Mouse (Mus musculus) heart, embryonic 15.5 days (tissue): Measurements from ENCODE around the gene Lrrc29. TPM values are rescaled to one million over a fixed set of nuclear protein-coding genes. Genes with fewer than 3 reads are reported as not detected.

Experiments
- ATAC-seq: fragments of 200-750 bp; cut with Nextera tagmentation; replicated peaks from 2 replicates; pipeline ENCODE4 v1.8.0; 2017; ENCODE audit warnings: low read depth, moderate TSS enrichment; ENCODE audit not compliant: insufficient number of reproducible peaks, insufficient read depth, low FRiP score
- H3K27ac ChIP-seq: fragments of 300-500 bp; sonication (generic); 2 replicates; pipeline ENCODE4 v1.5.1; 2015; ENCODE audit warnings: mild to moderate bottlenecking, inconsistent platforms
- H3K27me3 ChIP-seq: fragments of 300-500 bp; sonication (generic); 2 replicates; pipeline ENCODE4 v1.6.1; 2015; ENCODE audit warnings: inconsistent platforms
- H3K36me3 ChIP-seq: fragments of 300-500 bp; sonication (generic); 2 replicates; pipeline ENCODE4 v1.6.1; 2015; ENCODE audit warnings: mild to moderate bottlenecking, inconsistent platforms
- H3K4me1 ChIP-seq: fragments of 300-500 bp; sonication (generic); replicated peaks from 2 replicates; pipeline ENCODE4 v1.6.1; 2015; ENCODE audit warnings: inconsistent platforms
- H3K4me2 ChIP-seq: fragments of 300-500 bp; sonication (generic); 2 replicates; pipeline ENCODE4 v1.6.1; 2015; ENCODE audit warnings: inconsistent platforms, mild to moderate bottlenecking, moderate library complexity
- H3K4me3 ChIP-seq: fragments of 300-500 bp; sonication (generic); 2 replicates; pipeline ENCODE4 v1.5.1; 2015; ENCODE audit warnings: mild to moderate bottlenecking, inconsistent platforms
- H3K9ac ChIP-seq: fragments of 300-500 bp; sonication (generic); 2 replicates; pipeline ENCODE4 v1.6.1; 2015; ENCODE audit warnings: mild to moderate bottlenecking, inconsistent platforms
- H3K9me3 ChIP-seq: fragments of 300-500 bp; sonication (generic); replicated peaks from 2 replicates; pipeline ENCODE4 v1.6.1; 2016; ENCODE audit warnings: inconsistent platforms
- WGBS: fragments of 180-500 bp; shearing (Covaris S2); methylation state at CpG from one replicate; pipeline ENCODE4 v1.1.7; 2015; ENCODE audit warnings: mixed read lengths; 5-methylcytosine and 5-hydroxymethylcytosine counted together
- polyA plus RNA-seq: library from polyadenylated mRNA; unstranded; fragments of >200 nt; fragmentation: Nextera tagmentation; extraction: Ambion mirVana; gene quantifications from 2 replicates; pipeline ENCODE4 v1.2.1, GENCODE M21; 2015

Lrrc29 gene
- polyA plus RNA-seq = 0.62 and 1.0 TPM in 2 replicates

DNA sequence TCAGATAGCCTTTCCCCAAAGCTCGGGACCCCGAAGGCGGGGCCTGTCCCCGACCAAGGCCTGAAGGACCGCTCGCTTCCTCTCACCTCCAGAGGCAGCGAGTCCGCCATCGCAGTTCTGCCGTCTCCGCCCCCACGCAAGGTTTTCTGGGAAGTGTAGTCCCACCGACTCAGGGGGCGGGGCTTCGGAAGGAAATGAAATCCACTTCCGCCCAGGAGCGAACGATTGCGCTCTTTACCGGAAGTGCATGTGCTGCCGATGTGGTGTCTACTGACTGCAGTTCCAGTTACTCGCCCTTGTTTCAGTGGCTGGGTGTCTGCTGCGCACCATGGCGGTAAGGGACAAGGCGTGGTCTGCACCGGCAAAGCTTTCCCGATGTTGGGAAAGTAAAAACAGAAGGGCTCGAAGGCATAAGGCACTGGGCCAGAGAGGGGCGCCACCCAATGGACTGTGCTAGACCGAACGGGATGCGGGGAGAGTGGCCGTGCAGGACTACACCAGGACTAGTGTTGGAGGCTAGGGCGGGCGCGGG, at the start of gene Lrrc29, which contains the start of gene Tmem208:
TSS of gene Lrrc29 (minus strand) at position 138 of the 532 bp plus-strand sequence.
TSS of gene Tmem208 (plus strand) at position 214 of the 532 bp plus-strand sequence.
- Histone ChIP-seq H3K27me3 (no peaks in the 10 kb centered on the region), H3K9me3 (no peaks in the 10 kb centered on the region), H3K9ac (peak within 1 kb of the TSS; percentile 87), H3K36me3 (peaks cover 41% of the 10 kb centered on the region), H3K4me3 (peak within 1 kb of the TSS; percentile 85), H3K4me2 (peak within 1 kb of the TSS; percentile 87), H3K27ac (peak within 1 kb of the TSS; percentile 87), H3K4me1 (peaks cover 19% of the 10 kb centered on the region)
- WGBS = under 1% methylated on average over 36 of the region's 36 CpGs
- peak; percentile 90 for ATAC-seq

DNA sequence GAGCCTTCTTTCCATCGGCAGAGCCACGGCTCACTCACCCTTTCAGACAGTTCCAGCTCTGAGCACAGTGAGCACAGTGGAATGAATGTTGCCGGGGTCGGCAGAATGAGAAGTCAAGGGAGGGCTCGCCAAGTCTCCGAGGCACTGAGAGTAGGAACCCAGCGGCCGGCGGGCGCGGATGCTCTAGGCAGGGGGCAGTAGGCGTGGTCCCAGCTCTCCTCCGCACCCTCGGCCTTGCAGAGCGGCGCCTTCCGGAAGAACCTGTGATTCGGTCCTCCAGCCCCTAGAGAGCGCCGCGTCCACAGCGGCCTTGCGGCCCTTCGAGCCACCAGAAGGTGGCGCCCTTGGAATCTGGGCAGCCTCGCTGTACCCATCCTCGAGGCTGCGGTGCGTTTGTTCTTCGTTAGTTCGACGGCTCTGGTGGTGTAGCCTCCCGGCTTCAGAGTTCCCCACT, 48.5 kb upstream of the Lrrc29 start:
- 28% methylated on average over 33 of the region's 33 CpGs for WGBS
- Histone ChIP-seq H3K4me3 (peak overlapping the region; percentile 28), H3K36me3 (no peaks in the 10 kb centered on the region), H3K27me3 (peaks cover 34% of the 10 kb centered on the region), H3K9ac (no peak overlapping the region), H3K9me3 (no peaks in the 10 kb centered on the region), H3K4me1 (peaks cover 16% of the 10 kb centered on the region), H3K27ac (no peak overlapping the region), H3K4me2 (peak overlapping the region; percentile 56)
- ATAC-seq = no peak

DNA sequence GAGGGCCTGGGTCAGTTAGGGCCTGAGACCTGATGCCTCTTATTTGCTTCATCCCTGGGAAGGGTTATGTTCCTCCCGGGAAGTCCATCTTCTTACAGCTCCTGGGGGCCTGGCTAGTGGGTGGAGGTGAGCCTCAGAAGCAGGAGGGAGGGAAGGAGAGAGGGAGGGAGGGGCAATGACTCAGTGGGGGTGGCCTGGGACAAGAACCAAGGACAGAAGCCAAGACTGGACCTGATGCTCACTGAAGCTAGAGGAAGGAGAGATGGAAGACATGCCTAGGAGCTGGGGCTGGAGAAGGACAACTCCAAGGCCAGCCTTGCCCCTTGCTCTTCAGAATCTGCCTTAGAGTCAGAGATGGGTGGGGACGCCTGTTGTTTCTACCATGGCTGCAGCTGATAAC, 47.0 kb upstream of the Lrrc29 start, which contains the start of gene Plekhg4:
TSS of gene Plekhg4 (plus strand) at position 243 of the 400 bp plus-strand sequence.
- no peak for ATAC-seq
- Histone ChIP-seq H3K4me2 (no peak within 1 kb of the TSS), H3K36me3 (no peaks in the 10 kb centered on the region), H3K9ac (no peak within 1 kb of the TSS), H3K4me1 (peaks cover 5% of the 10 kb centered on the region; the same call in 1 of the 2 replicates), H3K27ac (no peak within 1 kb of the TSS), H3K4me3 (no peak within 1 kb of the TSS), H3K9me3 (no peaks in the 10 kb centered on the region), H3K27me3 (peaks cover 35% of the 10 kb centered on the region)
- WGBS = 53% methylated on average over 2 of the region's 2 CpGs

DNA sequence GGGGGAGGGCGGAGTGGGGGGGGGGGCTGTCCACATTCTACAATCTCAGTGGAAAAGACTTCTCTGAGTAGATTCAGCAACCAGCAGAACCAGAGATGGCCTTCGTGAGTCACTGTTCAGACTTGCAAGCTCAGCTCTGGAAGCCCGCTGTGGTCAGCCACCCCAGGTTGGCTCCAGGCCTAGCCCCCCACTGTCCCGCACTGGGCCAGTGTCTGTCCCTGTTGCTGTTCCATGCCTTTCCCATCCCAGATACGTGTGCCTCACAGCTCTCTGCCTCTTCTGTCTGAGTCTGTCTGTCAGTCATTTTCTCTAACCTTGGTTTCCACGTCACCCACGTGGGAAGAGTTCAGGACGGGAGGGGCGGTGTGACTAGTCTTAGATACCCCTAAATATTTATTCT, 46.4 kb upstream of the Lrrc29 start:
- WGBS = 76% methylated on average over 8 of the region's 9 CpGs
- peaks cover 5% of the 10 kb centered on the region; the same call in 1 of the 2 replicates for H3K4me1 ChIP-seq
- H3K27me3 ChIP-seq = peaks cover 32% of the 10 kb centered on the region
- H3K9ac ChIP-seq = no peak overlapping the region
- H3K27ac ChIP-seq = no peak overlapping the region
- no peak overlapping the region for H3K4me3 ChIP-seq
- no peak for ATAC-seq
- no peaks in the 10 kb centered on the region for H3K36me3 ChIP-seq
- H3K9me3 ChIP-seq = no peaks in the 10 kb centered on the region
- H3K4me2 ChIP-seq = no peak overlapping the region

DNA sequence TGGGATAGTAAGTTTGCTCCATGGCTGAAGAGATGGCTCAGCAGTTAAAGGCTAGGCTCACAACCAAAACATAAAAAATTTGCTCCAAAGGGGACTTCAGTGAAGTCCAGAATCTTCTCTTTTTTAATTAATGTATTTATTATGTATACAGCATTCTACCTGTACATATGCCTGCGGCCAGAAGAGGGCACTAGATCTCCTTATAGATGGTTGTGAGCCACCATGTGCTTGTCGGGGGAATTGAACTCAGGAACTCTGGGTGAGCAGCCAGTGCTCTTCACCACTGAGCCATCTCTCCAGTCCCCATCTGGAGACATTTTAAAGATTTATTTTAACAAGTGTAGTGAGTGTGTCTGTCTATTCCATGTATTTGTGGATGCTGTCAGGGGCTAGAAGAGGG, 41.0 kb upstream of the Lrrc29 start:
- Histone ChIP-seq H3K4me1 (peaks cover 4% of the 10 kb centered on the region; the same call in 1 of the 2 replicates), H3K27ac (no peak overlapping the region), H3K27me3 (peaks cover 8% of the 10 kb centered on the region; the same call in 1 of the 2 replicates), H3K36me3 (no peaks in the 10 kb centered on the region), H3K9ac (no peak overlapping the region), H3K9me3 (no peaks in the 10 kb centered on the region), H3K4me2 (no peak overlapping the region), H3K4me3 (no peak overlapping the region)
- ATAC-seq = no peak
- 76% methylated on average over 2 of the region's 2 CpGs for WGBS

DNA sequence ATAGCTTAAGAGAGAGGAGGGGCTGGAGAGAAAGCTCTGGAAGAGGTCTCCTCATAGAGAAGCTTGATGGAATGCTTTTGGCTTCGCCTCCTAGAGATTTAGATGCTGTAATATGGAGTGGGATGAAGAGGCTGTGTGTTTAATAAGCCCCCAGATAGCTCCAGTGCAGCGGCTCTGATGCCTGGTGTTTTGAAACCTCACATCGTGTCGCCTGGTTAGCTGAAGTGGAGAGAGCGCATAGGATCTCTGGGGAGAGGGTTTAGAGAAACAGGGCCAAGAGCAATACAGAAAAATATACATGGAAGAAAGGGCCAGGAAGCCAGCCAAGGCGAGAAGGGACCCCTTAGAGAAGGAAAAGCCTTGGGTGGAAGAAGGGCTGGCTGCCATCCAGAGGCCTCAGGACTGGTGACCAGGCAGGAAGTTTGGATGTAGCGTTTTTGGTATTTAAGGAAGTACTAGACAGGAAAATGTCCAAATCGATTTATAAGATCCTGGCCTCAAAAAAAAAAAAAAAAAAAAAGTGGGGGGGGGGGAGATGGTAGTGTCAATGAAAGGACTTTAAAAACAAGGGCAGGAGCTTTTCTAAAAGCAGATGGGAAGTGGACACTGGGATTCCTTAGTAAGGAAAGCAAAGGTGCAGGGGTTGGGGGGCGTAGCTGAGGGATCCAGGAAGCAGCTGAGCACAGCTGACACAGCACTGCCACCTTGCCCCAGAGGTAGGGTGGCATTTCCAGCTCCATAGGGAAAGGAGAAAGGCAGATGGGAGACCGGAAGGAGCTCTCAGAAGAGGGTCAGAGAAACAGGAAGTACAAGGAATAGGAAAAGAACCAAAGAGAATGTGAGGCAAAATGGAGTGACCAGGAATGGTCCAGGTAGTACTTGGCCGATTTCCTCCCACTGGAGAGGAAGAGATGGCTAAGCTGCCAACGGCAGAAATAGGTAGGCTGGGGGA, 35.9 kb upstream of the Lrrc29 start:
- 59% methylated on average over 12 of the region's 12 CpGs for WGBS
- H3K36me3 ChIP-seq = no peaks in the 10 kb centered on the region

DNA sequence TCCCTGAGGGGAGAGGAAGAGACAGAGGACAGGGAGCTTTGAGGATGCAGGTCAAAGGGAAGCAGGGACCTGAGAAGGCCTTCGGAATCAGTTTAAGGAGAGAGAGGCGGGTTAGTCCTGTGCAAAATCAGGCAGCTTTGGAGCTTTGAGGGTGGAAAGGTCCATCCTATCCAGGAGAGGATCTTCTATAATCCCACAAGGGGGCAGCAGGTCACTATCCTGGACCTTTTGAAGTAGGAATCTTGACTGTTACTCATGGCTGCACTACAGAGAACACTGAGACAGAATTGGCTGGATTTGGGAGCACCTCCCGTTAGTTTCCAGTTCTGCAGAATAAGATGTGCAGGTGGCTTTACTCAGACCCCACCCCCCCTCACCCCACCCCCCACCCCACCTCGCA, 33.6 kb upstream of the Lrrc29 start:
- no peak for ATAC-seq
- H3K9me3 ChIP-seq = no peaks in the 10 kb centered on the region
- peaks cover 11% of the 10 kb centered on the region for H3K4me1 ChIP-seq
- no peak overlapping the region for H3K9ac ChIP-seq
- WGBS = 45% methylated on average over 4 of the region's 4 CpGs
- H3K27me3 ChIP-seq = 0 out of 2 replicates have a peak, but pooled peaks cover 3% of the 10 kb centered on the region
- no peaks in the 10 kb centered on the region for H3K36me3 ChIP-seq
- no peak overlapping the region for H3K27ac ChIP-seq
- H3K4me2 ChIP-seq = no peak overlapping the region
- H3K4me3 ChIP-seq = no peak overlapping the region

More for the DNA sequence above, 35.9 kb upstream of the Lrrc29 start:
- H3K27me3 ChIP-seq = 0 out of 2 replicates have a peak, but pooled peaks cover 3% of the 10 kb centered on the region
- H3K9me3 ChIP-seq = no peaks in the 10 kb centered on the region
- no peak overlapping the region for H3K4me3 ChIP-seq
- H3K9ac ChIP-seq = no peak overlapping the region
- H3K4me2 ChIP-seq = no peak overlapping the region
- H3K4me1 ChIP-seq = peaks cover 4% of the 10 kb centered on the region
- no peak for ATAC-seq
- peak overlapping the region; percentile 46 for H3K27ac ChIP-seq

DNA sequence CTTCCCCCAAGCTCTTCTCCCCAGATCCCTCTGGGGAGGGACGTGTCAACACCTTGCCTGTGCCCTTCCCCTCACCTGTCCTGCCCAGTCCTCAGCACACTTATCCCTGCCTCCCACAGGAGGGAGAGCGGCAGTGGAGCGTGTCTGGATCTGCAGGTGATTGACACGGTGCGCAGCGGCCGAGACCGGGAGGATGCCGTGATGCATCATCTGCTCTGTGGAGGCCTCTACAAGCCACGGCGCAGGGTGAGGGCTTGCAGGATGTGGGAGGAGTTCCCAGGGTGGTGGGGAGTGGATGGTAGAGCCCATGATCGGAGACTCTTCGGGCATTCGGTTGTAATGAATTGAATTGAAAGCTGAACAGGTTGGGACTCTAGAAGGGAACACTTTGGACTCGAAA, 33.1 kb upstream of the Lrrc29 start:
- whole genome bisulfite sequencing = 72% methylated on average over 15 of the region's 15 CpGs
- 0 out of 2 replicates have a peak, but pooled peaks cover 2% of the 10 kb centered on the region for H3K27me3 ChIP-seq
- peaks cover 11% of the 10 kb centered on the region for H3K4me1 ChIP-seq
- H3K4me3 ChIP-seq = no peak overlapping the region
- H3K27ac ChIP-seq = no peak overlapping the region
- no peak overlapping the region for H3K9ac ChIP-seq
- no peak overlapping the region for H3K4me2 ChIP-seq
- H3K36me3 ChIP-seq = no peaks in the 10 kb centered on the region
- H3K9me3 ChIP-seq = no peaks in the 10 kb centered on the region
- ATAC-seq = no peak

DNA sequence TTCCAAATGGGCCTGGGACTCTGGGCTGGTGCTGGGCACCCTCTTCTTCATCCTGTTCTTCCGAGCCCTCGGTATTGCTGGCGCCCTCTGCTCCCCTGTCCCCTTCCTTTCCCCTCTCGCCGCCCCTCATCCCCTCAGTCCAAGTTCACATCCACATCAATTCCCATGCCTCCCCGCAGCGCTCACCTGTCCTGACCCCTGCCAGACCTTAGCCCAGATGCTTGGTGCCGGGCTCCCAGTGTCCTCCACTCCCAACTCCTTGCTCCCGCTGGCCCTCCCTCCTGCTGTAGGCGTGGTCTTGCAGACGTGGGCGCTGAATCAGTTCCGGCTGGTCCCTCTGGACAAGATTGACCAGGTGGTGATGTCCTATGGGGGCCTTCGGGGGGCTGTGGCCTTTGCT, 30.6 kb upstream of the Lrrc29 start:
- H3K9ac ChIP-seq = no peak overlapping the region
- peaks cover 7% of the 10 kb centered on the region for H3K4me1 ChIP-seq
- H3K4me3 ChIP-seq = no peak overlapping the region
- 83% methylated on average over 14 of the region's 14 CpGs for WGBS
- H3K27ac ChIP-seq = no peak overlapping the region
- no peak overlapping the region for H3K4me2 ChIP-seq
- H3K9me3 ChIP-seq = no peaks in the 10 kb centered on the region
- ATAC-seq = no peak
- H3K36me3 ChIP-seq = no peaks in the 10 kb centered on the region
- no peaks in the 10 kb centered on the region for H3K27me3 ChIP-seq

DNA sequence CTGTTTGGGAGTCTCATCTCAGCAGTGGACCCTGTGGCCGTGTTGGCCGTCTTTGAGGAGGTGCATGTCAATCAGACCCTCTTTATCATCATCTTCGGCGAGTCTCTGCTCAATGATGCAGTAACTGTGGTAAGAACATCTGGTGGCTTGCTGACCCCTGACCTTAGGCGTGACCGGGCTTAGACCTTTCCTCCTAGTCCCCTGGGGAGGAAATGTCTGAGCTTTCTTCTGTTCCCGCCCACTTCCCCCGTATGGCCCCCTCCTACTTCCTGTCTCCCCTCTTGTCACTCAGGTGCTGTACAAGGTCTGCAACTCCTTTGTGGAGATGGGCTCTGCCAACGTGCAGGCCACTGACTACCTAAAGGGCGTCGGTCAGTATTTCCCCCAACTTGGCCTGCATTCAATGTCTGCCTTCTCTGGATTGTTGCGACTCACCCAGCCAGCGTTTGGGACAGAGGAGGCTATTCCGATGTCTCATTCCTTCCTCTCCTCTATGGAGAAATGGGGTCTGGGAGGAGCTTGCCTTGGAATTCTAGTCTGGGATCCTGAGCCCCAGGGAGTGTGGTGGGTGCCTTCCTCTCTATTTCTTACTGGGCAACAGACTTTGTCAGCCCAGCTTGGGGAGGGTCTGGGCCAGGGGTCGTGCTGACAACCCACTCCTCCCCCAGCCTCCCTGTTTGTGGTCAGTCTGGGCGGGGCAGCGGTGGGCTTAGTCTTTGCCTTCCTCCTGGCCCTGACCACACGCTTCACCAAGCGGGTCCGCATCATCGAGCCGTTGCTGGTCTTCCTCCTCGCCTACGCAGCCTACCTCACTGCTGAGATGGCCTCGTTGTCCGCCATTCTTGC, 29.3 kb upstream of the Lrrc29 start:
- Histone ChIP-seq H3K27ac (no peak overlapping the region), H3K27me3 (no peaks in the 10 kb centered on the region), H3K9ac (no peak overlapping the region), H3K4me1 (peaks cover 9% of the 10 kb centered on the region), H3K4me3 (no peak overlapping the region), H3K4me2 (no peak overlapping the region), H3K36me3 (no peaks in the 10 kb centered on the region), H3K9me3 (no peaks in the 10 kb centered on the region)
- peak; percentile 16; the same call in 1 of the 2 replicates for ATAC-seq
- 72% methylated on average over 26 of the region's 26 CpGs for WGBS
